Mouse (Mus musculus): ENCODE data around the gene Adamtsl1. TPM values are rescaled to one million over a fixed set of nuclear protein-coding genes. Genes with fewer than 3 reads are reported as not detected.

Adamtsl1 gene
- total RNA-seq, 2 experiments from 2014 or later, result 8.7 to 11.2 TPM

DNA sequence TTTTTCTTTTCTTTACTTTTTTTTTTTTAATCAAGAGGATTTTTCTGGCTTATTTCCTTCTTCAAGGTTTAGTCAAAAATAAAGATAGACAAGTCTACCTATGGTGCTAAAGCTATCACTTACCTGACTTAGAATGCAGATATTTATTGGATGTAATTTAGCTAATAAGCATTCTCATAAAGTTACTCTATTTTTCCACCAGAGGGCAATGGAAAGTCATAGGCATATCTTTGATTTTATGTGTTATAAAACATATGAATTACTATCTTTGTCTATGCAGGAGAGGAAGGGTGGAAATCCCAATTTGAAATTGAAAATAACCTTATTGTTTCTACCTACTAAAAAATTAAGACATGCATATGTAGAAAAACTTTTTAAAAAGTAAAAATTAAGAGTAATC lies 418.2 kb downstream of the Adamtsl1 start:
- no peak for DNase-seq

DNA sequence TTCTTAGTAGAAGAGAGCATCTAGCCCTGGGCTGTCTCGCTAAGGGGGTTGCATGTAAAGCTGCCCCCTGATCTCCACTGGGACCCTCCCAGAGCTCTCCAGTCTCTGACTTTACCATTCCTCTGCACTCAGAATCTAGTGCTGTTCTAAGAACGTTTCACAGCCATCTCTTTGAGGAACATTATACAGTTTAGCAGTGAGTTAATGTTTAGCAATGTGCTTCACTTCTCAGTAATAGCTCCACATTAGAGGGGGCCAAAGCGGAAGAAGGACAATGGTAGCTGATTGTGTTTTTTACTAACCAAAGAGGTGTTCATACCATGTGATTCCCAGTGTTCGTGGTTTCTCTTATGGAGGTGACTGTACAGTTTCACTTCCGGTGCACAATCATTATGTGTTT lies 425.5 kb downstream of the Adamtsl1 start:
- no peak for DNase-seq

DNA sequence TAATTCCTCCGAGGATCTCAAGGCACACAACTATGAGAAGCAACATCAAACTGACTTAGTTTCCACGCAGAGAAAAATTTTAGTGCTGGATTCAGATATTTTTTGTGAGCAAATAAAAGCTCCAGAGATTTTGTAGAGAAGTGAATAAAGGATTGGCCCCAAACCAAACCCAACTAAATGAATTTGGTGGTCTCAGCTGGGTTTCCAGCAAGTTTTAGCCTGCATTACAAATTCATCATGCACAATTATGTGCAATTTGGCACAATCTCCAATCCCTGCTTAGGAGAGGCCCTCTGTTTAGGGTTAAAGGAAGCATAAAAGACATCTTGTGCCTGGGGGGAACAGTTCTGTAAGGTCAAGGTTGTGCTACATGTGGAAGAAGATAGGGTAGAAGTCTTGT lies 427.9 kb downstream of the Adamtsl1 start:
- no peak for DNase-seq

- no peak for DNase-seq
Observed at GRCm38 (mm10) chr4:85953590-85953989, 439.6 kb downstream of the Adamtsl1 start.

- no peak for DNase-seq
Observed at GRCm38 (mm10) chr4:85955387-85955786, 441.4 kb downstream of the Adamtsl1 start.

DNA sequence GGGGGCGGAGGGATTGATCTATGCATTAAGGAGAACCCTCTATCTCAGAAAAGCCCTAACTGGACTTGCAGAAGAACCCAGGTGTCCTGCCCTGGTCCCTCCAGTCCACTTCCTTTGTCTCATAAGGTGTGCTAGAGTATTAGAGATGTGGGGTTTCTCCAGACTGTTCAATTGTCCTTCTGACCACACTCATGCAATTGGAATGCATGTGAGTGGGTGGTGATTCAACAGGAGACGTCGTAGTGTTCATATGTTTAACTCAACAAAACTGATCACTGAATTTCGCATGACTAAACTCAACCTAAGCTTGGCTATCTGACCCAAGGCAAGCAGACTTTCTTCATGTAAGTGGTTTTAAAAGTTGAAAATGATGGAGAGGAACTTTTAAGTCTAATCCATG lies 443.3 kb downstream of the Adamtsl1 start:
- DNase-seq, result no peak

DNA sequence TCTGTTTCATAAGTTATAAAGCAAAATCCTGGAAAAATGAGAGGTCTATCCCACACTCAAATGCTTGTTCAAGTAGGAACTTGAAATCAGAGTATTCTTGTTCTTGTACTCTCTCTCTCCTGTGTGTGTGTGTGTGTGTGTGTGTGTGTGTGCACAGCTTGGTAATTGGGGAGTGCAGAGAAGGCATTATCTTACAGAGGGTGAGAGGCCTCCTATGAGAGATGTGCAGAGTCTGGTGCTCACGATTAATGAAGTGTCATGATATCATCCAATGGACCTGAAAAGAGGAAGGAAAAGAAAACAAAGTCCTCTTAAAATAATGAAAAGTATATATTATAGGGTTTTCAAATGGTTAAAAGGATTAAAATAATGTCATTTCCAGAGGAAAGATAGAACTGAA lies 443.9 kb downstream of the Adamtsl1 start:
- no peak for DNase-seq

GRCm38 (mm10) chr4:85959019-85959418 lies 445.0 kb downstream of the Adamtsl1 start:
- DNase-seq, result no peak

- no peak for DNase-seq
Observed at GRCm38 (mm10) chr4:85976188-85976587, 462.2 kb downstream of the Adamtsl1 start.

- DNase-seq, result no peak
Observed at GRCm38 (mm10) chr4:85979206-85979605, 465.2 kb downstream of the Adamtsl1 start.

GRCm38 (mm10) chr4:86006596-86006995 lies 492.6 kb downstream of the Adamtsl1 start:
- DNase-seq, result no peak

- no peak for DNase-seq
Observed at GRCm38 (mm10) chr4:86013640-86014039, 499.7 kb downstream of the Adamtsl1 start.

GRCm38 (mm10) chr4:86018928-86019327 lies 505.0 kb downstream of the Adamtsl1 start:
- DNase-seq, result no peak

DNA sequence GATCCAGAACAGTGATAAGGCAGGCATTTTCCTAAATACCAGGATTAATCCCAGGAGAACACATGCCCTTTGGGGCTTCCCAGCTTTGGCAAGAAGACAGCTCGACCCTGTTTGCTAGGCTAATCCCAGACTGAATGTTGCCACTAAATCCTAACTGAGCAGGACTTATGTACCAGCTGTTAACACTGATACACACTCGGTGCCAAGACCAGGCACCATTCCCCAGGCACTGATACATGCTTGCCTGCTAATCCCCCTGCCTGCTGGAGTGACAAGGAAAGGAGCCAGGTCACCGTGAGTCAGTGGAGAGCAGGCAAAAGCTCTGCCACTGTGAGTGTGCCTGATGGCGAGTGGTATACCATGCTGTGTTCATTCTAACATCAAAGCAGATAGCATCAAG lies 505.6 kb downstream of the Adamtsl1 start:
- no peak for DNase-seq

DNA sequence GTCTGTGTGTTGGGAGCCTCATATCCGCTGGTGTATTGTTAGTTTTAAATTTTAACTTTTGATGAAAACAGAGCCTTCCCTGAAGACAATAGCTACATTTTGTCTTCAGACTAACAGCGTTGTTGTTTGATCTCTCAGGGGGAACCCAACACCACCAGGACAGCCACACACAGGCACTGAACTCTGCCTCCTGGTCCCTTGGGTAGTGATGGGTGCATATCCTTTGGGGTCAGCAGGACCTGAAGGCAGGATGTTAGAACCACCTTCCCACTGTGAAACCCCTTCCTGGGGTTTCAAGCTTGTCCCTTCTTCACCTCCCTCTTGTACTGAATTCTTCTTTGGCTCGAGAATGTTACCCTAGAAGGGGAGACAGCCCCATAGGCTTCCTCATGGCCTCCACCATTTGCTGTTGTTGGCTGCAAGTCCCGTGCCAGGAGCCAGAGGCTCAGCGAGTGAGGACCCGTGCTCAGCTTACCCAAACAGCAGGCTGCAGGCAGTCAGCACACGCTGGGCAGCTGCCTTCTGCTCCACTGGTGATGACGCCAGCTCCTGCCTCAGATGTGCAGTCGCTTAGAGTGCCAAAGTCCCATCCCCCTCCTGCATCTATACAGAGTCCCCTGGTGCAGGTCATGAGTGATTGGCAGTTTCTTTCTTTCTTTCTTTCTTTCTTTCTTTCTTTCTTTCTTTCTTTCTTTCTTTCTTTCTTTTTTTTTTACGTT lies 506.6 kb downstream of the Adamtsl1 start:
- DNase-seq, result peak in 1 of 2 experiments; percentile 8

- DNase-seq, result no peak
Observed at GRCm38 (mm10) chr4:86024573-86025160, 510.7 kb downstream of the Adamtsl1 start.

DNA sequence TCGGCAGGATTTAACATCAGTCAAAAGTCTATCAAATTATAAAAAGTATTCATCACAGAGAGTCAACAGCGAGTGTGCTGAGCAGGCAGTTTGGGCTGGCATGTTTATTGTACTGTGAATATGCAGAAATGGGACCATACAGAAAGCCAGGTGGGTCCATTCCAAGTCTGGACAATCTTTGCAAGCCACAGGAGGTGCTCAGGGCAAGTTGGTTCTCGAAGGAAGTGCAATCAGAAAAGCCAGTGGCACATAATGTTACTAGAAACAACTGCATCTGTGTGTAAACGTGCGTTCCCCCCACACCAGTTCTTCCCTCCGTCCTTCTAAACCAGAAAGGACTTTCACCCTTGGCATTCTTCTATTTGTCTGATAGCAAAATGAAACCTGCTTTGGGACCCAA lies 515.5 kb downstream of the Adamtsl1 start:
- DNase-seq, result no peak

GRCm38 (mm10) chr4:86030208-86030607 lies 516.2 kb downstream of the Adamtsl1 start:
- no peak for DNase-seq

DNA sequence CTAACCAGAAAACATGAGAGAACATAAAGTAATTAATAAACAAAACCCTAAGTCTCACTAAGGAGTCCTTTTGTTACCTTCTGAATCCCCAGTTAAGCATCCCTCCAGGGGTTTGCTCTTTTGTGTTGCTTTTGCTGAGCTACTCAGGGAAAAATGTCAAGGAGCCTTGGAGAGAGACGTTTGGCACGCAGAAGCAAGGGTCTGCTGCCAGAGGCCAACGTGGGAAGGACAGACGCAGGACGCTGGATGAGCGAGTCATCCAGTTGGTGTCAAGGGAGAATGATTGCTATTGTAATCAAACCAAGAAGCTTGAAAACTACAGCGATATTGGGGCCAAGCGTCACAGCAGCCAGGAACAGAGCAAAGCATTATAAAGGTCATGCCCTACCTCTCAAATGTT lies 517.1 kb downstream of the Adamtsl1 start:
- no peak for DNase-seq

DNA sequence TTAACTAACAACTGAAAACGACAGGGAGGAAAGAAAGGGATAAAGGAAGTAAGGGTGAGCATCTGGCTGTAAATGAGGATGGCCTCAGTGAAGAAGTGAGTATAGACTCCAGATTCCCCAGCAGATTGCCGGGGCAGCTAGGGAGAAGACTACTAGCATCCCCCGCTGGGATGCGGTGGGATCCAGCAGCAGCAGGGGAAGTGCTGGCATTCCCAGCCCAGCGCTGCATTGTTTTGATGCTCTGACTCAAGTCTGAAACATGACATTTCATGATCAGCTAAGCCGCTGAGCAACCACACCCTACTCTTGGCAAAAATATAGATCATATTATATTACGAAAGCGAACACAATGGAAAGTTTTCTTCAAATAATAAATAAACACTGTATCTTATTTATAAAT lies 526.9 kb downstream of the Adamtsl1 start:
- no peak for DNase-seq

- no peak for DNase-seq
Observed at GRCm38 (mm10) chr4:86045448-86045847, 531.5 kb downstream of the Adamtsl1 start.

DNA sequence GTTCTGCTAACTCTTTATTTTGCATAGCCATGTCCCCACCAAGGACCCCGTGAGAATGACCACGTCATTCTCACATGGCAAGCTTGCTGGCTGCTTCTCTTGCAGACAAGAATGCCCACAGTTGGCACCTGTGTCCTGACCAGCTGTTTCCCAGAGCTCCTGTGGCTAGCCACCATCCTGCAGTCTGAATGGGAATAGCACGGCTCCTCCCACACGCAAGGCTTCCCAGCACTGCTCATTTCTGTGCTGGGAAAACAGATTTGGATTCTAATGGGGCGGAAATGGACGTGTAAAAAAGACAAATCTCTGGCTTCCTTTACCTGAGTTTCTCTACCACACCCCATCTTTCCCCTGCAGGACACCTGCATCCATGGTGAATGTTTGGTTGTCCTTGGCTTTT lies 531.9 kb downstream of the Adamtsl1 start:
- DNase-seq, result no peak

DNA sequence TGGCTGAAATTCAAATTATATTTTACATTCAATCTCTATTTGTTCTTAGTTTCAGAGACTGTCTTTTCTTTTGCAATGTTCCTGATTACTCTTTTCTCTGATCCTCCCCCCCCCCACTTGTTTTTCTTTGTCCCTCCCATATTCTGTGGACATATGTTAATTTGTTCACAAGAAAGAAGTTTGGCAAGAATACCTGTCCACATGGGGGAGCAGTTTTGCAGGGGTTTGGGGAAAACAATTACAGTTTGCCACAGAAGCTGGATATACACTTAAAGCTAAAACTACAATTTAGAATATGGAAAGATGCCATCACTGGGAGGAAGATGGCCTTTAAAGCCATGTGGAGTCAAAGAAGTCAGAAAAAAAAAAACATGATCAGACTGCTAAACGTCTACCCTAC lies 532.9 kb downstream of the Adamtsl1 start:
- no peak for DNase-seq

DNA sequence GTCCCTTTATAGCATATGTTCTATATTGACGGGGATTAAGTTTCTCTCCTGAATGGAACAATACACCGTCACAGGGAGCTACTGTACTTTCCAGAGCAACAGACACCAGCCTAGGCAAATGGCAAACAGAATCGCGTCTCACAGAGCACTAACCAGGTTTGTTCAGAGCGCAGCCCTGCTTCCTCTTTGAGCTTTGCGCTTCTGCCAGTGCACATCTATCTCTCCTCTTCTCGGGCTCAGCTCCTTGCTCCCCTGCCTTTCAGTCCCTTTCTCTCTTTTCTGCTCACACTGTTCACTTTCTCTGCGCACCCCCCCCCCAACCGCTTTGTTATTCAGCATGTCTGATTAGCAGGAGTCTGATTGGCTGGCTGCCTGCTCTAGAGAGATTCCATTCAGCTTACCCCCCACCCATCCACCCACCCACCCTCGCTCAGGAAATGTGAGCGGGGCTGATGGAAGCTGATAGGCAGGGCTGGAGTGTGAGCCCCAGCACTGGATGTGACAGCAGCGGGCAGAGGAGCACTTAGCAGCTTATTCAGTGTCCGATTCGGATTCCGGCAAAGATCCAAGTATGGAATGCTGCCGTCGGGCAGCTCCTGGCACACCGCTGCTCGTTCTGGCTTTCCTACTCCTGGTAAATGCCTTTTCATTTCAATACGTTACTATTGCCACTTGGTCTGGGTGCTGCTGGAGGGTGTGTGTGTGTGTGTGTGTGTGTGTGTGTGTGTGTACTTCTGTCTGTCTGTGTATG lies 539.7 kb downstream of the Adamtsl1 start:
- DNase-seq, result peak; percentile 27 to 42

Data from layer of hippocampus, postnatal 36 days (tissue).